Comparison of ENCODE assay signal across 8 mouse cellular contexts in the genomic region with DNA sequence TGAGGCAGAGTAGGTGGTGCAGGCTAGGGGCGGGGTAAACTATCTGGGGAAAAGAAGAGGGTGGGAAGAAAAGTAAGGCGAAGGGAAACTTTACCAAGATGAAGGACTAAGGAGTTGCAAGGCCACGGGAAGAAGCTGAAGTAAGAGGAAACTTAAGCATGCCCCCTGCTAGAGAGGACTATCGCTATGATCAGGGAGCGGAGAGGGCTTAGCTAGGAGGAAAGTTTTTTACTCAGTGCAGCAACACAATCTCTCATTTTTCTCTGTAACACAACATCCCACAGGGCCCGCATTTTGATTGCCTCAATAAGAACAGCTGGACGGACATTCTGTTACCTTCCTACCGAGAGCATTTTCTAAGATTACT. TPM values are rescaled to one million over a fixed set of nuclear protein-coding genes. Genes with fewer than 3 reads are reported as not detected.
DNase-seq lines count a peak whose midpoint lies in the region; ATAC-seq lines count a peak whose summit lies in the region.

No protein-coding gene starts in this region.

- peak overlapping the region; percentile 59 for H3K4me3 ChIP-seq in kidney, embryonic 16.5 days (ENCODE audit: low read length)
- H3K4me3 ChIP-seq in brown adipose tissue, adult 24 weeks (ENCODE audit: insufficient read depth, low read depth, low read length) = peak overlapping the region; percentile 57
- peak overlapping the region; percentile 59 for H3K4me3 ChIP-seq in hindbrain, embryonic 15.5 days
- peak overlapping the region; percentile 52 for H3K4me3 ChIP-seq in midbrain, embryonic 13.5 days (replicated peaks)

- intact Hi-C loops in left cerebral cortex, postnatal 14 days (cut with DNase I) = loop anchor here (2.0 to 10.0 kb wide), 2 partner anchors 36 to 70 kb away; a partner anchor contains a TSS

- peak overlapping the region; percentile 77 for H3K9ac ChIP-seq in kidney, embryonic 16.5 days (replicated peaks; ENCODE audit: low read length)
- peak overlapping the region; percentile 53; the same call in 1 of the 2 replicates for H3K9ac ChIP-seq in hindbrain, embryonic 15.5 days
- peak overlapping the region; percentile 72 for H3K9ac ChIP-seq in midbrain, embryonic 13.5 days (replicated peaks)

- no peak for DNase-seq in kidney, postnatal 36 days
- DNase-seq in thymus, postnatal 10 days (ENCODE audit: low spot score in 2 of 2) = no peak
- DNase-seq in left cerebral cortex, postnatal 14 days (ENCODE audit: low spot score in 2 of 2) = no peak
- no peak for DNase-seq in MN1 (ENCODE audit: low spot score)

- WGBS in kidney, embryonic 16.5 days = 21% methylated on average over 8 of the region's 8 CpGs
- WGBS in hindbrain, embryonic 15.5 days = 30% methylated on average over 8 of the region's 8 CpGs
- 17% methylated on average over 8 of the region's 8 CpGs for WGBS in midbrain, embryonic 13.5 days

- H3K4me2 ChIP-seq in kidney, embryonic 16.5 days (replicated peaks; ENCODE audit: low read depth, low read length) = peak overlapping the region; percentile 56
- H3K4me2 ChIP-seq in hindbrain, embryonic 15.5 days = peak overlapping the region; percentile 53
- H3K4me2 ChIP-seq in midbrain, embryonic 13.5 days (replicated peaks) = peak overlapping the region; percentile 68

- peak overlapping the region; percentile 97 for H3K27ac ChIP-seq in kidney, embryonic 16.5 days (ENCODE audit: low read length)
- peak overlapping the region; percentile 73 for H3K27ac ChIP-seq in brown adipose tissue, adult 24 weeks (replicated peaks; ENCODE audit: low read depth, low read length)
- peak overlapping the region; percentile 97 for H3K27ac ChIP-seq in hindbrain, embryonic 15.5 days (replicated peaks)
- peak overlapping the region; percentile 91 for H3K27ac ChIP-seq in midbrain, embryonic 13.5 days

- no peak for ATAC-seq in kidney, embryonic 16.5 days (ENCODE audit: low FRiP score, low TSS enrichment)
- no peak; the same call in 1 of the 2 replicates for ATAC-seq in hindbrain, embryonic 15.5 days (ENCODE audit: low FRiP score, low read depth)
- no peak for ATAC-seq in midbrain, embryonic 13.5 days

- no peaks in the 10 kb centered on the region for H3K27me3 ChIP-seq in kidney, embryonic 16.5 days (ENCODE audit: insufficient read depth, low read length)
- no peaks in the 10 kb centered on the region for H3K27me3 ChIP-seq in hindbrain, embryonic 15.5 days
- no peaks in the 10 kb centered on the region for H3K27me3 ChIP-seq in midbrain, embryonic 13.5 days

- H3K9me3 ChIP-seq in kidney, embryonic 16.5 days (ENCODE audit: low read length) = no peaks in the 10 kb centered on the region
- H3K9me3 ChIP-seq in hindbrain, embryonic 15.5 days = no peaks in the 10 kb centered on the region
- no peaks in the 10 kb centered on the region for H3K9me3 ChIP-seq in midbrain, embryonic 13.5 days

- H3K4me1 ChIP-seq in kidney, embryonic 16.5 days (ENCODE audit: insufficient read depth, low read length) = 0 out of 2 replicates have a peak, but pooled peaks cover 2% of the 10 kb centered on the region
- no peaks in the 10 kb centered on the region for H3K4me1 ChIP-seq in brown adipose tissue, adult 24 weeks (ENCODE audit: control insufficient read depth, insufficient read depth, insufficient read length, low read length)
- 0 out of 2 replicates have a peak, but pooled peaks cover 9% of the 10 kb centered on the region for H3K4me1 ChIP-seq in hindbrain, embryonic 15.5 days (replicated peaks)
- H3K4me1 ChIP-seq in midbrain, embryonic 13.5 days (replicated peaks) = peaks cover 15% of the 10 kb centered on the region

- H3K36me3 ChIP-seq in kidney, embryonic 16.5 days (ENCODE audit: insufficient read depth, low read length) = 0 out of 2 replicates have a peak, but pooled peaks cover 5% of the 10 kb centered on the region
- H3K36me3 ChIP-seq in hindbrain, embryonic 15.5 days = no peaks in the 10 kb centered on the region
- H3K36me3 ChIP-seq in midbrain, embryonic 13.5 days = 0 out of 2 replicates have a peak, but pooled peaks cover 5% of the 10 kb centered on the region

RNA-seq across cellular contexts. Expression of a gene that starts 10.8 kb away (rescaled TPM):
- 29.1 and 31.3 TPM in 2 replicates for polyA plus RNA-seq in kidney, embryonic 16.5 days (2015; fragmentation: Nextera tagmentation; extraction: Ambion mirVana)
- polyA plus RNA-seq in brown adipose tissue, adult 24 weeks (2012; ENCODE audit: insufficient read depth, insufficient read length, missing spikeins) = 21.8 and 26.3 TPM in 2 replicates
- polyA plus RNA-seq in hindbrain, embryonic 15.5 days (2015; fragmentation: Nextera tagmentation; extraction: Ambion mirVana) = 16.4 and 16.9 TPM in 2 replicates
- 19.1 and 20.0 TPM in 2 replicates for polyA plus RNA-seq in midbrain, embryonic 13.5 days (2015; fragmentation: Nextera tagmentation; extraction: Ambion mirVana)
- 10 to 100 TPM; 37.2 to 41.7 TPM for total RNA-seq in left cerebral cortex, postnatal 14 days (2021)

RNA-seq across cellular contexts. Expression of a gene that starts 35.2 kb away (rescaled TPM):
- 77.7 and 81.7 TPM in 2 replicates for polyA plus RNA-seq in kidney, embryonic 16.5 days (2015; fragmentation: Nextera tagmentation; extraction: Ambion mirVana)
- polyA plus RNA-seq in brown adipose tissue, adult 24 weeks (2012; ENCODE audit: insufficient read depth, insufficient read length, missing spikeins) = 149 and 196 TPM in 2 replicates
- polyA plus RNA-seq in hindbrain, embryonic 15.5 days (2015; fragmentation: Nextera tagmentation; extraction: Ambion mirVana) = 170 and 174 TPM in 2 replicates
- 162 and 168 TPM in 2 replicates for polyA plus RNA-seq in midbrain, embryonic 13.5 days (2015; fragmentation: Nextera tagmentation; extraction: Ambion mirVana)
- 10 to 100 TPM; 76.0 to 76.2 TPM for total RNA-seq in left cerebral cortex, postnatal 14 days (2021)
